Mouse (Mus musculus) embryonic facial prominence, embryonic 15.5 days (tissue): Measurements from ENCODE around the gene Abcb11. TPM values are rescaled to one million over a fixed set of nuclear protein-coding genes. Genes with fewer than 3 reads are reported as not detected.
"Not testable (repeated sequence)": the region's sequence is repeated elsewhere in the genome, so short reads cannot be mapped to it uniquely, and the experiment has no call there.

Experiments
- ATAC-seq: fragments of 200-750 bp; cut with Nextera tagmentation; 2 replicates; pipeline ENCODE4 v1.8.0; 2017; ENCODE audit warnings: low read depth, moderate TSS enrichment; ENCODE audit not compliant: insufficient number of reproducible peaks, low FRiP score, low TSS enrichment
- H3K27ac ChIP-seq: fragments of 300-500 bp; sonication (generic); replicated peaks from 2 replicates; pipeline ENCODE4 v1.5.1; 2015; ENCODE audit warnings: mild to moderate bottlenecking, inconsistent platforms
- H3K27me3 ChIP-seq: fragments of 300-500 bp; sonication (generic); 2 replicates; pipeline ENCODE4 v1.6.1; 2015; ENCODE audit warnings: inconsistent platforms
- H3K36me3 ChIP-seq: fragments of 300-500 bp; sonication (generic); 2 replicates; pipeline ENCODE4 v1.6.1; 2015; ENCODE audit warnings: mild to moderate bottlenecking, inconsistent platforms
- H3K4me1 ChIP-seq: fragments of 300-500 bp; sonication (generic); 2 replicates; pipeline ENCODE4 v1.6.1; 2015; ENCODE audit warnings: inconsistent platforms
- H3K4me2 ChIP-seq: fragments of 300-500 bp; sonication (generic); replicated peaks from 2 replicates; pipeline ENCODE4 v1.6.1; 2015; ENCODE audit warnings: mild to moderate bottlenecking, inconsistent platforms
- H3K4me3 ChIP-seq: fragments of 300-500 bp; sonication (generic); replicated peaks from 2 replicates; pipeline ENCODE4 v1.5.1; 2015; ENCODE audit warnings: mild to moderate bottlenecking, inconsistent platforms
- H3K9ac ChIP-seq: fragments of 300-500 bp; sonication (generic); 2 replicates; pipeline ENCODE4 v1.6.1; 2015; ENCODE audit warnings: inconsistent platforms
- H3K9me3 ChIP-seq: fragments of 300-500 bp; sonication (generic); replicated peaks from 2 replicates; pipeline ENCODE4 v1.6.1; 2016; ENCODE audit warnings: inconsistent platforms
- WGBS: fragments of 180-500 bp; shearing (Covaris S2); methylation state at CpG from one replicate; pipeline ENCODE4 v1.1.7; 2015; 5-methylcytosine and 5-hydroxymethylcytosine counted together
- polyA plus RNA-seq: library from polyadenylated mRNA; unstranded; fragments of >200 nt; fragmentation: Nextera tagmentation; extraction: Ambion mirVana; gene quantifications from 2 replicates; pipeline ENCODE4 v1.2.1, GENCODE M21; 2015

Abcb11 gene
- polyA plus RNA-seq, 1 experiment from 2014 or later, result 0.03 TPM

DNA sequence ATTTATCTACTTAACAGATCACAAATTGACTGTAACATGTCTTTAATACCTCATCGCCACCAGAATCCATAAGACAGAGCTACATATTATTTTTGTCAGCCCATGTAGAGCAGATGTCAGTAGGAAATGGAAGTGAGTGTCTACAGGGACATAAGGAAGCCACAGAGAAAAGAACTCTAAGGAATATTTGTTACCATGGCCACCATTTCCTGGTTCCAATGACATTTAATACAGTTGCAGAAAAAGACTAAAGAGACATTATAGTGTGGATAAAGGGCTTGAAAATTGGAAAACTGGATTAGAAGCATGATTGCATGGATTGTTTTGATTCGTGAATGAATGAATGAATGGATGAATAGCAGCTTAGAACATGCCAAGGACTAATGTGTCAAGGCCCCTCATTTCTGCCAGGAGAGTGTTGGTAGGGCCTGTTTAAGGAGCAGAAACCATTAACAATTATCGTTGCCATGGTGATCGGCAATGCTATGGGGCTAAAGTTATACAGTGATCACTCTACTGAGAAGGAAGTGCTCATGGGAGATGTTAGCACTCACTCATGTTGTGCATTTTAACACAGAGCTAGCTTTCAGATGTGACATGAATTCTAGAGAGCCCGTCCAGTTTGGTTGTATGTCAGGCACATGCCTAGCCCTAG is 13.8 kb downstream of the Abcb11 start:
- Histone ChIP-seq H3K27ac (no peak overlapping the region), H3K9ac (no peak overlapping the region), H3K4me3 (no peak overlapping the region), H3K4me1 (no peaks in the 10 kb centered on the region), H3K9me3 (no peaks in the 10 kb centered on the region), H3K4me2 (no peak overlapping the region), H3K27me3 (no peaks in the 10 kb centered on the region), H3K36me3 (no peaks in the 10 kb centered on the region)
- 78% methylated on average over 5 of the region's 5 CpGs for WGBS
- no peak for ATAC-seq

DNA sequence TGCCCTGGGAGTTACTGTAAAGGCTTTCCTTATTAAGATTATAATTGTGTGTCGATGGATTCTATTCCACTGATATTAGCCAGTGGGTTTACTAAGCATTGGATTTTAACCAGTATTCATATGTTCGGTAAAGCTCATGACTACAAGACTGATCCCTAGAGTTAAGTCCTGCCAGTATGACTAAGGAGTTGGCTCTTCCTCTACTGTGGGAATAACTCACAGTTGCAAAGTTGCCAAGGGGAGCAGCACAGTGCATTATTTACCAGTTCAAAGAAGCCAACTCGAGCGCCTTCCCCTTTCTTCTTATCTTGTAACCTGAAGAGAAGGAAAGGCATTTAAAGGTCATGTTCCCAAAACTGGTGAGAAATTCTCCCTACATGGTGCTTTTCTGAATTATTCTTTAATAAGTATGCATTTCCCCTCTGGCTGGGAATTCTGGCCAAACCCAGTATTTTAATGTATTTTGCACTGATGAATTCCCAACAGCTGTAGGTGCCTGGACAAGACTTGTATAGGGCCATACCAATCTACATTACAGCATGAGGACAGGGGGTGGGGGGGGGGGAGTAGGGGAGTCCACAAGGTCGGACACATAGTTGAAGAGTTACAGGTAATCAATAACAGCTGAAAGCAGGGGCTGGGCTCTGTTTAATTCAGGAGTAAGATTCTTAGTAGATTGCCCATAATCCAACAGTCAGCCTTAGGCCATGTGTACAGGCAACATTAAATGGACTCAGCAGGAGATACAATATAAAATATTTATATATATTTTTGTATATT is 17.3 kb downstream of the Abcb11 start:
- no peak overlapping the region for H3K4me2 ChIP-seq
- H3K4me3 ChIP-seq, result no peak overlapping the region
- no peaks in the 10 kb centered on the region for H3K4me1 ChIP-seq
- ATAC-seq, result no peak
- no peaks in the 10 kb centered on the region for H3K27me3 ChIP-seq
- H3K36me3 ChIP-seq, result no peaks in the 10 kb centered on the region
- H3K9ac ChIP-seq, result no peak overlapping the region
- 61% methylated on average over 5 of the region's 5 CpGs for WGBS
- H3K27ac ChIP-seq, result no peak overlapping the region
- no peaks in the 10 kb centered on the region for H3K9me3 ChIP-seq

DNA sequence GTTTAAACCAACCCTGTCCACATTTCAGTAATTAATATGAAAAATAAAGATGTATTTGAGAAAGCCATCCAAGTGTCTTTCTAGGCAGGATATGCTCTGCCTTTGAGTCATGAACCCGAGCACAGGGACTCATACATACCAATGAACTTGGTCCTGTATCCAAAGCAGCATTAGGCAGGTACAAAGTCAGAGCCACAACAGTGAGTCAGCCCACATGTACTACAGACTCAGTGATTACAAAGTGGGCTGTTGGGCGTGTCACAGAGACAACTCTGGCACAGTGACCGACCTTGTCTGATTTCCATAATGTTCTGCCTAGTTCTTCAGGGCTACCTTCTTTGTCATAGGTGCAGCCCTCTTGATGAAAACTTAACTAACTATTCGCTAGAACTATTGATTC is 19.4 kb downstream of the Abcb11 start:
- Histone ChIP-seq H3K4me1 (no peaks in the 10 kb centered on the region), H3K9me3 (no peaks in the 10 kb centered on the region), H3K4me3 (no peak overlapping the region), H3K4me2 (no peak overlapping the region), H3K27ac (no peak overlapping the region), H3K36me3 (no peaks in the 10 kb centered on the region), H3K27me3 (no peaks in the 10 kb centered on the region), H3K9ac (no peak overlapping the region)
- no peak for ATAC-seq
- WGBS, result 84% methylated on average over 4 of the region's 4 CpGs

DNA sequence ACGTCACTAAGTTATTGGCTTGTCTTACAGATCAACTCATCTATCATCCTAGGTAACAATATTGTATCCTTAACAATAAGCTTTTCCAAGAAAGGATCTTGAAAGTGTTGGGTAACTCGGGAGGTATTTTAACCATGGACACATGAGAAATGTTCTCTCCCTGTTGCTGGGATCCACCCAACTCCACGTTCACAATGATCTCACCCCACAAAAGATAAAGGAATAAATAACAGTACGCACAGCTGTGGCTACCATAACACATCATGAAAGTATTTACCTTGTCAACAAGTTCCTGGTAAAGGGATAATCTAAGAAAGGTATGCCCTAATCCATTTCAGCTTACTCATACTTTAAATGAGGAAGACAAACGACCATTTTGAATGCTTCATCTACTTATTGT is 21.0 kb downstream of the Abcb11 start:
- H3K36me3 ChIP-seq, result no peaks in the 10 kb centered on the region

DNA sequence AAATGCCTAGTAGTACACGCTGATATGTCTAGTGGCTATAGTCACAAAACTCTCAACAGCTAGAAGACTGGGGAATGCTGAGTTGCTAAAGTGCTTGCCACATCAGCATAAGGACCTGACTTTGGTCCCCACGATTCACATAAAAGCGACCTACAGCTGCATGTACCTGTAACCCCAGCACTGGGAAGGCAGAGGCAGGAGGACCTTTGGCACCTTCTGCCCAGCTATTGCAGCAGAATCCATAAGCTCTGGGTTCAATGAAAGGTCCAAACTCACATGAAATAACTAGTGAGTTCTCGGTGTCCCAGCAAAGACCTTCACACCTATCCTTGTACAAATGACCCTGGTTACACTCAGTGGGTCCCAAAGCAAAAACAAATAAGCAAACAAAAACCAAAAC is 31.1 kb downstream of the Abcb11 start:
- 90% methylated on average over 4 of the region's 4 CpGs for WGBS
- no peak overlapping the region for H3K4me3 ChIP-seq
- H3K4me2 ChIP-seq, result no peak overlapping the region
- H3K36me3 ChIP-seq, result no peaks in the 10 kb centered on the region
- no peaks in the 10 kb centered on the region for H3K27me3 ChIP-seq
- H3K9ac ChIP-seq, result no peak overlapping the region
- no peaks in the 10 kb centered on the region for H3K4me1 ChIP-seq
- no peaks in the 10 kb centered on the region for H3K9me3 ChIP-seq
- no peak for ATAC-seq
- H3K27ac ChIP-seq, result no peak overlapping the region

More for the DNA sequence above, 21.0 kb downstream of the Abcb11 start:
- H3K27ac ChIP-seq, result no peak overlapping the region
- H3K9ac ChIP-seq, result no peak overlapping the region
- no peak overlapping the region for H3K4me2 ChIP-seq
- WGBS, result 56% methylated on average over 5 of the region's 5 CpGs
- no peak for ATAC-seq
- H3K4me1 ChIP-seq, result no peaks in the 10 kb centered on the region
- no peaks in the 10 kb centered on the region for H3K9me3 ChIP-seq
- no peak overlapping the region for H3K4me3 ChIP-seq
- H3K27me3 ChIP-seq, result no peaks in the 10 kb centered on the region

DNA sequence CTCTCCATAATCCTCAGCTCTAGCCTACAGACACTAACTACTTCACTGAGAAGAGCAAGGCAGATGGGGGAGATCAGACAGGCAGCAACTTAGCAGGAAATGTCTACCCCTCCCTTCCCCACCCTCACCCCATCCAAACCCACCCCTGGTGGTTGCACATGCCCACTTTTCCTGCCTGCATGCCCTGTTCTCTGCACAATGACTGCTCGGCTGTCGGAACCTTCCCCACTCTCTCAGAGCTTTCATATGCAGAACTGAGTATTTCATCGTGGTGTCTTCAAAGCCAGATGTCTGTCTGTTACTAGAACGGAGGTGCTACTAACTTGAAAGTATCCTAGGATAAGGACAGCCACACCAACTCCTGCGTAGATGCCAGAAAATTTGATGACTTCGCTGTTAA is 34.3 kb downstream of the Abcb11 start:
- Histone ChIP-seq H3K4me1 (no peaks in the 10 kb centered on the region), H3K4me2 (no peak overlapping the region), H3K9me3 (no peaks in the 10 kb centered on the region), H3K9ac (no peak overlapping the region), H3K4me3 (no peak overlapping the region), H3K27ac (no peak overlapping the region), H3K27me3 (no peaks in the 10 kb centered on the region), H3K36me3 (no peaks in the 10 kb centered on the region)
- WGBS, result 70% methylated on average over 6 of the region's 6 CpGs
- no peak for ATAC-seq

DNA sequence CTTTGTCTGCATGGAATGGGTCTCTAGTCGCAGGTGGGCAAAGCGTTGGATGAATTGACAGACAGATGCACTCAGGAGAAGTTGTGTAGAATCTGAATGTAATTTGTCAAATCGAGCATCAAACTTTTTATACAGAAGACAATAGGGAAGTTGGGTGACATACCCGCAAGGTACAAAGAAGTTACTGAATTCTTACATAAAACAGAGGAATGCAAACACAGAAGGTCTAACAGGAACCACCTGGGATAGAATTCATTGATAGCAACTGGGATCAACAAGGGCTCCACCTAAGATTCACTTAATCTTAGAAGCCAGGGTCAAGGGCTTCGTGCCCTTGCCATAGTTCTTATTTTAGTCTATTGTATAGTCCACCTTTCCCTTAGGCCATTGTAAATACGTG is 41.8 kb downstream of the Abcb11 start:
- H3K36me3 ChIP-seq, H3K27me3 ChIP-seq, H3K4me1 ChIP-seq, H3K9ac ChIP-seq, H3K4me3 ChIP-seq, ATAC-seq, H3K4me2 ChIP-seq, H3K9me3 ChIP-seq, H3K27ac ChIP-seq: not testable (repeated sequence)
- 83% methylated on average over 6 of the region's 6 CpGs for WGBS

DNA sequence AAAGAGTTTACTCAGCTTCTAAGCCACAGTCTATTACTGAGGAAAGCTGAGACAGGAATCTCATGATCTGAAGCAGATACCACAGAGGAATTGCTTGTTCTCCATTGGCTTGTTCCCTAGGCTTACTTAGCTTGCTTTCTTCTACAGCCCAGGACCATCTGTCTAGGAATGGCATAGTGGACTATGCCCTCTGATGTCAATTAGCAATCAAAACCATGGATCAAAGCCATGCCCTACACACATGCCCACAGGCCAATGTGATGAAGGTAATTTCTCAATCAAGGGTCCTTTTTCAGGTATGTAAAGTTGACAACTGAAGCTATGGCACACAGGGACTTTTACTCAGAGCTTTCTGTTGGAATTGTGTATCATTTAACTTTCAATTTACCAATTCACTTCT is 47.9 kb downstream of the Abcb11 start:
- H3K4me3 ChIP-seq, result no peak overlapping the region
- ATAC-seq, result no peak
- no peaks in the 10 kb centered on the region for H3K4me1 ChIP-seq
- no peaks in the 10 kb centered on the region for H3K27me3 ChIP-seq
- no peak overlapping the region for H3K9ac ChIP-seq
- H3K27ac ChIP-seq, result no peak overlapping the region
- no peak overlapping the region for H3K4me2 ChIP-seq
- no peaks in the 10 kb centered on the region for H3K9me3 ChIP-seq
- no peaks in the 10 kb centered on the region for H3K36me3 ChIP-seq

DNA sequence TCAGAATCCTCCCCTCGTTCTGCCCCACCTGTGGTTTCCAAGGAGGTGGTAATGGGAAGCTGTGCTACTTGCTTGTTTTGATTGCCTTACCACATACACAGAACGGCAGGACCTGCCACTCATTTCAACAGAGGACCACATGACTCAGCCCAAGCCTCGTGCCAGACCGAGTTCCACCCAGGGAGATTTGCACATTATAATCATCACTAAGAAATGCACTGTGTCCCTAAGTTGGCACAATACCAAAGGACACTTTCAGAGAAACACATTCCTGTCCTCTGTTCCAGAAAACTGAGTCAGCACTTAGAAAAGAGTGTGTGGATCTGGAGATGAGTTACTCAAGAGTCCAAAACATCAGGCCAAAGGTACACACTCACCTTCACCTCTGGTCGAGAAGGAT is 53.4 kb downstream of the Abcb11 start:
- no peaks in the 10 kb centered on the region for H3K27me3 ChIP-seq
- no peak overlapping the region for H3K9ac ChIP-seq
- no peak overlapping the region for H3K4me2 ChIP-seq
- 54% methylated on average over 5 of the region's 5 CpGs for WGBS
- ATAC-seq, result no peak
- H3K27ac ChIP-seq, result no peak overlapping the region
- no peaks in the 10 kb centered on the region for H3K9me3 ChIP-seq
- H3K4me3 ChIP-seq, result no peak overlapping the region
- no peaks in the 10 kb centered on the region for H3K4me1 ChIP-seq
- H3K36me3 ChIP-seq, result no peaks in the 10 kb centered on the region

DNA sequence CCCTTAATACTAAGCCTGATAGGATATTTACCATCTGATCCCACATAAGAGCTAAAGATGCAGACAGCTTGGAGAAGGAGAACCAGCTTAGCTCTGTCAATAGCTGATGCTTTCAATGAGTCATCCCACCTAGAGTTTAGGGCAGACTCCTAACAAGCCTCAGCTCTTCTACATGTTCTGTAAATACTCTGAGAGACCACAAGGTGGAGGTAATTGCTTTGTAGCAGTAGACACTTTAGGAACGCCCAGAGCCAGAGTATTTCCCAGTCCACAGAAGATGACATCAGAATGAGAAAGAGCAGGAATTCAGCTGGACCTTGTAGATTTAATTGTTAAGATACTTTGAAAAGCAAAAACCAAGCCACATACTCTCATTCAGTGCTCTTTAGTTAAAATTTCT is 66.5 kb downstream of the Abcb11 start:
- H3K9me3 ChIP-seq, result no peaks in the 10 kb centered on the region
- no peaks in the 10 kb centered on the region for H3K4me1 ChIP-seq
- H3K36me3 ChIP-seq, result no peaks in the 10 kb centered on the region
- H3K4me3 ChIP-seq, result no peak overlapping the region
- no peak overlapping the region for H3K4me2 ChIP-seq
- no peaks in the 10 kb centered on the region for H3K27me3 ChIP-seq
- WGBS, result 9% methylated on average over 1 of the region's 1 CpGs
- no peak overlapping the region for H3K9ac ChIP-seq
- no peak overlapping the region for H3K27ac ChIP-seq
- ATAC-seq, result no peak

DNA sequence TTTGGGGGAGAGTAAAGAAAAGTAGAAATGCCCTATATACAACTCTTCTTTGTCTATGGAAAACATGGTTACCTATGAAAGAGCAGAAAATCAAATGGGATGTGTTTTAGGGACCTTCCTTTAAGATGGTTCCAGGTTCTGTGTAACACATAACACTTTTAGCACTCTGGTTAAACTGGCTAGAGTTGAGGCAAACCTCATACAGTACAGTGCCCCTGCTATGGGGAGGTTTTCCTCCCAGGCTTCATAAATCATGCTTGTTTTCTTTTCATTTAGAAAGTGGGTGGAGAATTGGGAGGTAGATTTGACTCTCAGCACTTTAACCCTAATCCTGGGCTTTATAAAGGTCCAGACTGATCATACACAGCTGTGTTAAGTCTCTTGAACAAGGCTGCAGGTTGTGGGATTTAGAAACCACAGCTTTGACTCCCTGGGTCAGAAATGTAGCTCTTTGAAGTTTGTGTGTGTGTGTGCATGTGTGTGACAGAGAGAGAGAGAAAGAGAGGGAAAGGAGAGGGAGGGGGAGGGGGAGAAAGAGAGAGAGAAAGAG is 78.3 kb downstream of the Abcb11 start:
- Histone ChIP-seq H3K4me1 (no peaks in the 10 kb centered on the region), H3K27ac (no peak overlapping the region), H3K9me3 (no peaks in the 10 kb centered on the region), H3K27me3 (no peaks in the 10 kb centered on the region), H3K9ac (no peak overlapping the region), H3K36me3 (no peaks in the 10 kb centered on the region), H3K4me2 (no peak overlapping the region), H3K4me3 (no peak overlapping the region)
- no peak for ATAC-seq
